Mouse (Mus musculus) stomach, postnatal 0 days (tissue): ENCODE results near the gene Hapln4.

ENCODE experiments used
- CTCF ChIP-seq: IDR thresholded peaks from 2 replicates; pipeline ENCODE4 v1.5.1; 2016; ENCODE audit warnings: antibody characterized with exemption, low read depth, mild to moderate bottlenecking, moderate library complexity
- EP300 ChIP-seq: optimal IDR thresholded peaks from 2 replicates; pipeline ENCODE3; 2016; ENCODE audit warnings: antibody characterized with exemption

GRCm38 (mm10) chr8:70112401-70113016 is 29.3 kb downstream of the Hapln4 start:
- no peak for TF ChIP-seq CTCF
- TF ChIP-seq EP300 = no peak
